Mouse (Mus musculus) lung, adult 2 months (tissue): ENCODE measurements around the gene Thada. TPM values are rescaled to one million over a fixed set of nuclear protein-coding genes. Genes with fewer than 3 reads are reported as not detected.

Source experiments
- DNase-seq: peaks from one replicate; pipeline ENCODE4 v3.0.0; 2022
- H3K4me1 ChIP-seq: fragments of 200-500 bp; 2 replicates; pipeline ENCODE4 v1.6.1; 2011; ENCODE audit warnings: low read length; ENCODE audit not compliant: control insufficient read depth, insufficient read depth
- H3K4me3 ChIP-seq: fragments of 200-500 bp; replicated peaks from 2 replicates; pipeline ENCODE3; 2011; ENCODE audit warnings: low read depth, mild to moderate bottlenecking, control low read depth, low read length; ENCODE audit errors: extremely low read depth
- CTCF ChIP-seq: fragments of 200-500 bp; IDR thresholded peaks from 2 replicates; pipeline ENCODE4 v1.5.1; 2011; ENCODE audit warnings: mild to moderate bottlenecking, low read length, control low read depth; ENCODE audit not compliant: insufficient read depth
- POLR2A ChIP-seq: fragments of 200-500 bp; IDR thresholded peaks from 2 replicates; pipeline ENCODE4 v1.6.1; 2011; ENCODE audit warnings: low read depth, mild to moderate bottlenecking, control low read depth, low read length, borderline replicate concordance; ENCODE audit errors: extremely low read depth
- WGBS: fragments of 180-500 bp; shearing (Covaris S2); methylation state at CpG from one replicate; pipeline ENCODE4 v1.1.7; 2018; 5-methylcytosine and 5-hydroxymethylcytosine counted together
- polyA plus RNA-seq: library from polyadenylated mRNA; depleted of rRNA; stranded (reverse); fragments of >200 nt; gene quantifications from 2 replicates; pipeline ENCODE4 v1.2.3, GENCODE M21; 2012

The Thada gene
- polyA plus RNA-seq, 1 experiment = 12.8 TPM

DNA sequence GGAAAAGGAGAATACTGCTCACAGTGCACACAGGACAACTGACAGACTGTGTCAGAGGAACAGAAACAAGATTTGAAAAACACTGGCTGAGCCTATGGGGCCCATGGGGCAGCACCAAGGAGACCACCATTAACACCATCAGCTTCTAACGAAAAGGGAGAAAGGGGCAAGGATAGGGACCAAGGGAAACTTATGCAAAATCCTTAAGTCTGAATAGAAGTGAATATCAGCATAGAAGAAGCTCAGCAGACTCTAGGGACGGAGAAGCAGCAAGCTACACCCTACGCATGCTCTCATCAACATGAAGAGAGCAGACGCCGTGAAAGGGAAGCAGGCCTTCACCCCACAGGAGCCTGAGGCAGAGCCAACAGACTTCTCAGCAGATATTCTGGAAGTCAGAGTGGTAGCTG, 112.1 kb downstream of the Thada start:
- H3K4me1 ChIP-seq = peaks cover 6% of the 10 kb centered on the region; the same call in 1 of the 2 replicates
- H3K4me3 ChIP-seq = no peak overlapping the region
- TF ChIP-seq CTCF (no peak), POLR2A (no peak)
- WGBS = 84% methylated on average over 5 of the region's 5 CpGs
- no peak for DNase-seq

- no peak for DNase-seq
- no peak overlapping the region for H3K4me3 ChIP-seq
- no peak for TF ChIP-seq POLR2A
- TF ChIP-seq CTCF = no peak
- WGBS = 77% methylated on average over 3 of the region's 3 CpGs
- H3K4me1 ChIP-seq = peaks cover 6% of the 10 kb centered on the region; the same call in 1 of the 2 replicates
These were observed 112.6 kb downstream of the Thada start for GRCm38 (mm10) chr17:84353224-84353901.

GRCm38 (mm10) chr17:84352790-84353154, 113.2 kb downstream of the Thada start:
- WGBS = 88% methylated on average over 3 of the region's 3 CpGs
- TF ChIP-seq CTCF = no peak
- TF ChIP-seq POLR2A = no peak
- no peak for DNase-seq
- Histone ChIP-seq H3K4me1 (peaks cover 6% of the 10 kb centered on the region; the same call in 1 of the 2 replicates), H3K4me3 (no peak overlapping the region)

- TF ChIP-seq POLR2A (no peak), CTCF (no peak)
- no peak for DNase-seq
- 66% methylated on average over 9 of the region's 9 CpGs for WGBS
- Histone ChIP-seq H3K4me3 (no peak overlapping the region), H3K4me1 (peaks cover 6% of the 10 kb centered on the region; the same call in 1 of the 2 replicates)
These were observed 113.9 kb downstream of the Thada start for GRCm38 (mm10) chr17:84351912-84352789.

DNA sequence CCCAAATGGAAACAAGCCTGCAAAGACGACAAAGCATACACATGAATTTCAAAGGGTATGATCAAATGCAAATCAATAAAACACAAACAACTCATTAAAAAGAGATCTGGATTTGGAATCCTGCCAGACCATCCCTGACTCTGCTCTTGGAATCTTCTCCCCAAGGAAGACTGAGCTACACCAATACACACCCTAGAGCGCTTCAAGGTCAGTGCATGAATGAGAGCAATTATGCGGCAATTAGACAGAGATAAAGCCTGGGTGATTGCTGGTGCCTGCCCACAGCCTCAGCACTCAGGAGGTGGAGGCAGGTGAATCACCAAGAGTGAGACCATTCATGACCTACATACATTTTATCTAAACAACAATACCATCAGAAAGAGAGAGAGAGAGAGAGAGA, 114.7 kb downstream of the Thada start:
- 72% methylated on average over 3 of the region's 3 CpGs for WGBS
- no peak for TF ChIP-seq CTCF
- TF ChIP-seq POLR2A = no peak
- Histone ChIP-seq H3K4me1 (peaks cover 6% of the 10 kb centered on the region; the same call in 1 of the 2 replicates), H3K4me3 (no peak overlapping the region)
- no peak for DNase-seq

DNA sequence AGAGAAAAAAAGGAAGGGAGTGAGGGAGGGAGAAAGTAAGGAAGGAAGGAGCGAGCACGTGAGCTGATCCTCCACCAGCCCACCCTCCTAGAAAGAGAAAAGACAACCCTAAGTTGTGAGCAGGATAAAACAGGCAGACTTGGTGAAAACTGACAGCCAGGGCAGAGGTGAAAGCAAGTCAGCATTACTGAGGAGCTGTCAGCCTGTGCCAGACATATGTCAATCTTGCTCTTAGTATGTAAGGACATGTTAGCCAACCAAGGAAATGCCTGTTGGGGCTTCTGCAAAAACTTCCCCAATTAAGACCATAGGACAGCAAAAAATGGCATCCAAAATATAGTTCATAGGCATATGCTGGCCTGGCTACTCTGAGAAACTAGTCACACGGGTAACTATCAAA, 117.1 kb downstream of the Thada start:
- 95% methylated on average over 3 of the region's 3 CpGs for WGBS
- DNase-seq = no peak
- TF ChIP-seq CTCF = no peak
- TF ChIP-seq POLR2A = no peak

GRCm38 (mm10) chr17:84342299-84342817, 123.6 kb downstream of the Thada start:
- Histone ChIP-seq H3K4me3 (no peak overlapping the region), H3K4me1 (no peaks in the 10 kb centered on the region)
- 68% methylated on average over 6 of the region's 6 CpGs for WGBS
- TF ChIP-seq CTCF = no peak
- TF ChIP-seq POLR2A = no peak
- no peak for DNase-seq

More for the DNA sequence above, 117.1 kb downstream of the Thada start:
- peaks cover 6% of the 10 kb centered on the region; the same call in 1 of the 2 replicates for H3K4me1 ChIP-seq
- no peak overlapping the region for H3K4me3 ChIP-seq

DNA sequence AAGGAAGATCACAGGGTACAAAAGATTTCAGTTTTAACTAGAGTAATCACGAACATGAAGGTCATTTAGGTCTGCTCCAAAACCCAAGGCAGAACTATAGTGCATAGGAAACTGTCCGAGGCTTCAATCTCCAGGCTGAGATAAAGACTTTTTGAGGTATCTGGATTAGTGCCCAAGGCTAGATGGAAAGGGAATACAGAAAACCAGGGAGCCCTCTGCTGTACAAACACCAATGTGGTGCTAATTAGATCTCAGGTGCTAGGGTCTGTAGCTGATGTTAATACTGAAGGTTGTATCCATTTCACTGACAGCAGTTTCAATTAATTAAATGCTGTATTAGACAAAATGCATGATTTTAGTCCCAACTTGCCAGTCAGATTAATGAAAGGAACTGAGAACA, 124.3 kb downstream of the Thada start:
- 60% methylated on average over 2 of the region's 2 CpGs for WGBS
- H3K4me3 ChIP-seq = no peak overlapping the region
- no peak for TF ChIP-seq POLR2A
- no peak for TF ChIP-seq CTCF
- DNase-seq = no peak
- H3K4me1 ChIP-seq = no peaks in the 10 kb centered on the region

- Histone ChIP-seq H3K4me1 (no peaks in the 10 kb centered on the region), H3K4me3 (no peak overlapping the region)
- WGBS = 92% methylated on average over 3 of the region's 3 CpGs
- no peak for DNase-seq
- TF ChIP-seq CTCF (no peak), POLR2A (no peak)
These were observed 125.4 kb downstream of the Thada start for GRCm38 (mm10) chr17:84340574-84340973.

DNA sequence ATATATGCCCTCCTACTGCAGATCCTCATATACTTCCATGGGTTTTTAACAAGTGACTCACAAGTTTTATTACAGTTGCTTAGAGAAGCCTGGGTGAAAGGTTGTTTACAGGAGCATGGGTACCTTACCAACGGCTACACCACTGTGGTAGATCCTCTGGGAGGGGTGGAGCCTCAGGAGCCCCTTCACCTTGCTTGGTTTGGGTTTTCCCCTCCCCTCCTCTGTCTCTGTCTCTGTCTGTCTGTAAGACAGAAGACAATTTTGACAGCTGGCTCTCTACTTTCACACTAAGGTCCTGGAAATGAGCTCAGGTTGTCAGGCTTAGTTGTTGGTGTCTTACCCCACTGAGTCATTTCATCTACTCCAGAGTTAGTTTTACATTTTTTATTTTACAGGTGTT, 130.0 kb downstream of the Thada start:
- no peak overlapping the region for H3K4me3 ChIP-seq
- DNase-seq = no peak
- TF ChIP-seq CTCF (no peak), POLR2A (no peak)
- peaks cover 2% of the 10 kb centered on the region for H3K4me1 ChIP-seq
- WGBS = 61% methylated on average over 1 of the region's 1 CpGs
